Mouse (Mus musculus) left cerebral cortex, adult 2 months (tissue): Measurements from ENCODE around the gene Synm. TPM values are rescaled to one million over a fixed set of nuclear protein-coding genes. Genes with fewer than 3 reads are reported as not detected.

Experiments
- DNase-seq, 2 experiments: peaks; one replicate each; pipeline ENCODE4 v3.0.0; 2021 to 2022; ENCODE audit warnings: low spot score in 2 of 2, mixed read lengths in 1 of 2; ENCODE audit errors: extremely low spot score in 1 of 2
- H3K27ac ChIP-seq: fragments of 200-600 bp; 2 replicates; pipeline ENCODE4 v1.8.1; 2022
- H3K4me3 ChIP-seq: fragments of 200-600 bp; 2 replicates; pipeline ENCODE4 v1.8.1; 2022
- CTCF ChIP-seq: fragments of 200-600 bp; IDR thresholded peaks from 2 replicates; pipeline ENCODE4 v1.8.1; 2022; ENCODE audit warnings: antibody characterized with exemption, mild to moderate bottlenecking, moderate library complexity
- intact Hi-C: fragments of 180-260 bp; cut with DNase I; formaldehyde crosslinking; loops from one replicate; pipeline ENCODE4 v1.15.1; 2025
- total RNA-seq, 2 experiments: library from RNA; stranded (reverse); gene quantifications; 2 replicates each; pipeline ENCODE4 v1.2.3; 2021

The Synm gene
- total RNA-seq, 2 experiments from 2014 or later: 16.0 to 19.2 TPM

DNA sequence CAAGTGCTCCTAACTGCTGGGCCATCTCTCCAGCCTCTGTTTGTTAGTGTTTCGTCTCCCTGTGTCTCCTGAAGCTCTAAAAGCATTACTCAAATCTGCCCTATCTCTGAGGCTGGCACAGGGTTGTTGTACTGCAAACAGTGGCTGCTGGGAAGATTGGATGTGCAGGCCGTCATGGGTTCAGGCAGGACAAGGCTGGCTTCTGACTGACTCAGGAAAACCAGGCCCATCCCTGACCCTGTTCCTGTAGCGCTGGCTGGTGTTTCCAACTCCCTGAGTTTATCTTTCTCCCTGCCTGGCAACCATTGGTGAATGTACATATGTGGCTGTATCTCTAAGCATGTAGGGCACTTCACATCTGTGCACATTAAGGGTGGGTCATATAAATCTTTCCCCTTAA lies 42.0 kb downstream of the Synm start:
- H3K27ac ChIP-seq: no peak overlapping the region
- TF ChIP-seq CTCF: no peak
- intact Hi-C loops: loop anchor here (2.0 kb wide), 1 partner anchor 41 kb away; the partner anchor contains the start of gene Synm
- no peak overlapping the region for H3K4me3 ChIP-seq
- DNase-seq: no peak

DNA sequence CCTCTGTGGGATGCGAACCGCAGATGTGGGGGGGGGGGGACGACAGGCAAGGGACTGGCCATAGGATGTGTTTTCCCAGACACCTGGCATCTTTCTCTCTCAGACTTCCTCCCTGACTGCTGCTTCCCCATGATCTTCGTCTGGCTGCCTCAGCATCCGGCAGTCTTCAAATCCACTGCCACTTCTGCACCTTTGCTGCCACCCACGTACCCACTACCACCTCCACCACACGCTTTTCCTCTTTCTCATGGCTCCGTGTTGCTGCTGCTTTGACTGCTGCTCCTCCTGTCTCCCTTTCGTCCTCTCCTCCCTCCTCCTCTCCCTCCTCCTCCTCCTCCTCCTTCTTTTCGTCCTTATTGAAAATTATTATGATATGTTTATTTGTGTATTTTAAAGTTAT lies 42.6 kb downstream of the Synm start:
- intact Hi-C loops: loop anchor here (2.0 kb wide), 1 partner anchor 42 kb away; the partner anchor contains the start of gene Synm
- TF ChIP-seq CTCF: no peak
- peak; percentile 20 to 35 for DNase-seq
- Histone ChIP-seq H3K27ac (no peak overlapping the region), H3K4me3 (no peak overlapping the region)

DNA sequence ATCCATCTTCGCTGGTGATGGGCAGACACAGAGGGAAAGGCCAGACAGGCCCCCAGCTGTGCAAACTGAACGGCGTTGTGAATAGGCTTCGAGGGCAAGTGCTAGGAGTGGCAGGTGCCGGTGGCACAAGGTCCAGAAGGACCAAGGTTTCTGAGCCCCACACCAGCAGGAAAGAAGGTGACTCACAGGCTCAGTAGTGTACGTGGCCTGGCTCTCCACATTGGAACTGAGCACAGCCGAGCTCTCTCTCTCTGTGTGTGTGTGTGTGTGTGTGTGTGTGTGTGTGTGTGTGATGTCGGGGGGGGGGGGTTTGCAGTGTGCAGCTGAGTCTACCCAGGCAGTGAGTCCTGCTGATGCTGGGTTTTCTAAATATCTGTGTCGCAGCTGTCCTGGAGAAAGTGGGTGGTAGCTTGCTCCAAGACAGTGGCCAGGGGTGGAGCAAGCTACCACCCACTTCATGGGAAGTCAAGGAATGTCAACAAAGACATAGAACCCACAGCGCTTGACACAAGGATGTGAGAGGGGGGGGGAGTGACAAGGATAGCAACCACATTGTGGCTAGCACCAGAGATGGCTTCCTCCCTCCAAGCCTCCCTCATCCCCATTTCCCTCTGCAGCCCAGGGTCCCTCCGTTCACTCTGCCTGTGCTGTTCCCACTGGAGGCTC lies 43.2 kb downstream of the Synm start:
- intact Hi-C loops: loop anchor here (2.0 kb wide), 1 partner anchor 42 kb away; the partner anchor contains the start of gene Synm
- H3K27ac ChIP-seq: no peak overlapping the region
- no peak for DNase-seq
- H3K4me3 ChIP-seq: no peak overlapping the region
- no peak for TF ChIP-seq CTCF

DNA sequence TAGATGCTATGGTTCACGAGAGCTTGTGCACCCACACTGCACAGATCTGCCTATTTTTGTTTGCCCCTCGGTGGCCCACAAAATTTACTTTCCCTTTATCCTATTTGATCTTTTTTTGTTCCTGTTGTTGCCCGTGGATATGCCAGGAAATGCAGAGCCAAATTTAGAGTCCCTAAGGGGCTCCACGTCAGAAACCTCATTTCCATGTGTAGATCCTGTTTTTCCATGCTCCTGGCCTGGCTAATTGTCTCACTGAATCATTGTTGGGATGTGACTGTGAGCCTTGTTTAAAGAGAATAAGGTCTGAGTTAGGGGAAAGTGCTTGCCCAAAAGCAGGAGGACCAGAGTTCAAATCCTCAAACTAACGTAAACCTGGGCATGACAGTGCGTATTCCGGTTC lies 44.4 kb downstream of the Synm start:
- TF ChIP-seq CTCF: no peak
- peak overlapping the region; percentile 21; the same call in 1 of the 2 replicates for H3K27ac ChIP-seq
- no peak overlapping the region for H3K4me3 ChIP-seq
- intact Hi-C loops: no loop called here
- DNase-seq: no peak

DNA sequence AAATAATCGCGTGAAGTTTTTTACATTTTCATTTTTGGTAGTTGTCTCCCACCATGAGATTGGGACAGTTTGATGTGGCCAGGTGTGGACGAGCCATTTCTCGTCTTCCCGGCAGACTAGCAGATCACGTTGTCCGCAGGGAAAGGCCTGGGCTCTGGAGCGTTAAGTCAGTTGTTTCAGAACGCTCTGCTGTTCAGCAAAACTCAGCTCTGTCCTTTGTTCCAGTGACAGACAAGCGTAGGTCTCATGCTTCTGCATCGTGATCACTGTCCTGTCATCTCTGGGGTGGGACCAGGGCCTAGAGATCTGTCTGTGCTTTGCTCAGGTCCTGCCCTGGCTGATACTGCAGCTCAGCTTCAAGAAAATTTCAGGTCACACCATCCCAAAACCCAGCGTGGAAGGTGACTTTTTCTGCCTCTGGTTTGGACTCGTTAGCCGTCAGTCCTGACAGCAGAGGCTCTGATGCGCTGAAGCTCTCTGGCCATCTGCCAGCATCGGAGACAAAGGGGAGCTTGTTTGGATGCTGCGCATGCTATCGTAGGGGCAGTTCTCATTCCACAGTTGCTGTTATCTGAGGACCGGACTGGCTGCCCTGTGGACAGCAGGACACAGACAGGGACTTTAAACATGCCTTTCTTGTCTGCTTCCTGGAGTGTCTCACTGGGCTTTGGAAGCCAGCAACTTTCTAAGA lies 45.6 kb downstream of the Synm start:
- Histone ChIP-seq H3K4me3 (no peak overlapping the region), H3K27ac (peak overlapping the region; percentile 2; the same call in 1 of the 2 replicates)
- TF ChIP-seq CTCF: no peak
- peak; percentile 24 to 37 for DNase-seq
- intact Hi-C loops: no loop called here

DNA sequence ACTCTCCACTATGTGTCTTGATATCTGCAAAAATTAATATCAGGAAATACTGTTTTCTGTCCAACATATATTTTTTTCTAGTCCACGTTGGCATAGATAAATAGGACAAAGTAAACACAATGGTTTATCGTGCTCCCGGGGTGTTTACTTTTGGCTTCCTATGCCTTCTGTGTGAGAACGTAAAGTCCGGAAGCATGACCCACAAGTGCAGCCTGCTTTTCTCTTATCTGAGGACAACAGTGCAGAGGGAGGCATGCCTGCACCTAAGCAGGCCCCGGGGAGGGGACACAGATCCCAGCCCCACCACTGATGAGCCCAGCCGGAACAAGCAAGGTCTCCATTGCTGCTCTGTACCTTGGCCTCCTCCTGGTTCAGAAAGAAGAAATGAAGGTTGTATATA lies 49.3 kb downstream of the Synm start:
- no peak overlapping the region for H3K4me3 ChIP-seq
- DNase-seq: no peak
- H3K27ac ChIP-seq: no peak overlapping the region
- no peak for TF ChIP-seq CTCF
- intact Hi-C loops: no loop called here

DNA sequence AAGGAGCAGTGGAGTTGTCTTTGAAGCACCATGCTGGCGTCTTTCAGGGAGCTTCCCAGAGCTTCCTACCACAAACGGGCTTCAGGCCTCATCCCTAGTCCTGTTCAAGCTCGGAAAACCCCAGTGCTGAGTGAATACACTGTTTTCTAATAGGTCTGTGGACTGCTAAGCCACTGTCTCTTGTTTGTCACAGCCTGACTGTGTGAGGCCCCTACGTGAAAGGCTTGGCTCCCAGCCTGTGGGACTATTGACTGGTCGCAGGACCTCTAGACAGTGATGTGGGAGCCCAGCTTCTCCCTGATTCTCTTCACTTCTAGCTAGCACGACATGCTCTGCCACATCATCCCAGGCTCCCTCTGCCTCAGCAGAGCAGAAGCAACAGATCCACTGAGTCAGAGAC lies 51.4 kb downstream of the Synm start:
- Histone ChIP-seq H3K27ac (no peak overlapping the region), H3K4me3 (no peak overlapping the region)
- no peak for DNase-seq
- no peak for TF ChIP-seq CTCF
- intact Hi-C loops: no loop called here

DNA sequence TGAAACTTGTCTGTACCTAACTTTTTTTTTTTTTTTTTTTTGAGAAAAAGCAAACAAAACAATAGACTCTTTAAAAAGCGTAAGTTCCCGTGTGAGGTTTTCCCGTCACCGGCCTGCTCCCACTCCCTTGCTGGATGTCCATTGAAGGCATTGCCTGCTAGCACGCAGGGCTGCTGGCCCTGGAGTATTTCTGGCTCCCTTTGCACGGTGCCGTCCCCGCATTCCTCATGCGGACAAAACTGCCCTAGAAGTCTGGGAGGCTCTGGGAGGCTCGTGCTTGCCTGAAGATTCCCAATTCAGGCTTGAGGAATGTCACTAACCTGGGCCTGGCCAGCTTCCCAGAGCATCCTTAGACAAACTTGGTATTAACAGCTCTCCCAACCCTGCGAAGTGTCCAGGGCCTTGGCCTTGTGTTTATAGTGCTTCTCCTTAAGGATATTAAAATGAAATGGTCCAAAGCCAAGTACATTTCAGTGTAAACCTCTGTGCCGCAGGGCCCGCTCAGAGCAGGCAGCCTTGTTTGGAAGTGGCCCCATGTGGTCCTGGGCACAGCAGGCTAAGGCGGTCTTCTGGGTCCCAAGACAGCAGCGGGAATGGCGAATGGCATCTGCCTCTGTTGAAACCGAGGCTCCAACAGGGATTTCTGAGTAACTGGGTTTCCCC lies 58.2 kb downstream of the Synm start:
- Histone ChIP-seq H3K27ac (no peak overlapping the region), H3K4me3 (no peak overlapping the region)
- DNase-seq: no peak
- TF ChIP-seq CTCF: no peak
- intact Hi-C loops: no loop called here

DNA sequence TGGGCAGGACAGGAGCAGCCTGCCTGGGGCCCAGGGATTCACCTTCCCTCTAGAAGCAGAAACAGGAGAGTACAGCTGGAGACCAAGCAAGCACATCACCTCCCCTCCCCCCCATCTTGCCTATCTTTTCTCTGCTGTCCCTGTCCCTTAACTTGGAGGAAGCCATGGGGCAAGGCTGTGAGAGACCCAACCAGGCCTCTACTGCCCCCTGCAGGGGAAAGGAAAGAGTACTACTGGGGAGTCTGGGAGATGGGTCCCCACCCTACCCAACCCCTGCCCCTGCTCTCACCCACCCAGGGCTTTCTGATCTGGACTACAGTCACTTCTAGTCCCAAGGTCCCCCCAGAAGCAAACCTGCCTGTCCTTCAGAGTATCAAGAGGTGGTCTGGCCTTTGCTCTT lies 58.7 kb downstream of the Synm start:
- Histone ChIP-seq H3K4me3 (no peak overlapping the region), H3K27ac (no peak overlapping the region)
- peak; percentile 23 to 31 for DNase-seq
- intact Hi-C loops: no loop called here
- peak; percentile 65 for TF ChIP-seq CTCF

DNA sequence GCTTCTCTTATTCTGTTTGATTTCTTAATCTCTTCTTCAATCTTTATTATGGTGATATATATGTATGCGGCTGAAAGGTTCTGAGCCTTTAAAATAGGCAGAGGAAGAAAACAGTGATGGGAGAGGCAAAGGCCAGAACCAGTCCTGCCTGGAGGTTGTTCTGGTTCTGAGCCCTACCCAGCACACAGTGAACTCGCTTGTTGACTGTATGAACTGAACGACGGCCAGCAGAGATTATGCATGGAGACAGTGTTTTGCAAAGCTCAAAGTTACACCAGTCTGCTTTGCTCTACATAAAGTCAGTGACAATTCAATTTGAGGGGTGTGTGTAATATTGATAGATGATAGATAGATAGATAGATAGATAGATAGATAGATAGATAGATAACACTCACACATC lies 60.2 kb downstream of the Synm start:
- intact Hi-C loops: no loop called here
- H3K4me3 ChIP-seq: no peak overlapping the region
- no peak for TF ChIP-seq CTCF
- H3K27ac ChIP-seq: no peak overlapping the region
- DNase-seq: no peak

DNA sequence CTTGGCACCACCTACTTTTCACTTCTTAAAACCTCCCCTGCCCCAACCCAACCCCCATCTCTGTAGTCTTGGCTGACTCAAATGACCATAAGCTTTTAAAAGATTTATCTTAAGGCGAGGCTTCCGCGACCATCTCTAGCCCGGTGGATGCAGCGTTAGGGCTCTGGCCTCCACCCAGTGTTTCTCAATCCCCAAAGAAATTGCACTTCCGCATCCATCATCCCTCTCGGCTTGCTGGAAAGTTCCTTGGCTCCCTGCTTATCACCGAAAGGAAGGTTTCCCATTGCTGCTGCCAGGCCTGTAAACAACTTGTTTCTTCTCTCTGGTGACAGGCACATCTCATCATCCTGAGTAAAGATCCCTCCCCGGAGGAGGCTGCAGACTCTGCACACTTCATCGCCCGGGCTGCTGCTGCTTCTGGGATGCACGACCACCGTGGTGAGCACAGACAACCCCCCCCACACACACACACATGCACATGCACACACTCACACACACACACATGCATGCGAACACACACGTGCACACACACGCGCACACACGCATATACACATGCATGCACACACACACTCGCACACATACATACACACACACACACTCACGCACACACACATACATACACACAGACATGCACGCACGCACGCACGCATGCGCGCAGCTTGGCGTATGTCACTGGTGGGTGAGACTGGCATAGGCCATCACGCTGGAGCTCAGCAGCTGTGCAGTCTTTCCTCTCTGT lies 61.5 kb downstream of the Synm start:
- intact Hi-C loops: no loop called here
- no peak overlapping the region for H3K27ac ChIP-seq
- TF ChIP-seq CTCF: no peak
- no peak for DNase-seq
- no peak overlapping the region for H3K4me3 ChIP-seq

DNA sequence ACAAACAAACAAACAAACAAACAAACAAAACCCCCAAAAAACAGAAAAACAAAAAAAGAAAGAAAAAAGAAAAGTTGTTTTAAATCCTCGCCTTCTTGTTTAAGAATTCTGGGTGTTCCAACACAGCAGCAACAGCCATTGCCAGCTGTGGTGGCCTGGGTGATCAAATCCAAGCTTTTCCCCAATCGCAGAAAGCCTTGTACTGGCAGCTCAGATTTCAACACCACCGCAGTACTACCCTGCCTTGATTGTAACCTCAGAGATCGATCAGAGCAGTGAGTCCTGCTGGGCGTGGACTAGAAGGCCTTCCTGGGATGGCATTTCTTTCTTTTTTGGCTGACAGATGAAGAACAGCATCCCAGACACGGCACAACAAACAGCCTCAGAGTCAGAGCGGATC lies 63.6 kb downstream of the Synm start:
- no peak for TF ChIP-seq CTCF
- Histone ChIP-seq H3K27ac (no peak overlapping the region), H3K4me3 (no peak overlapping the region)
- DNase-seq: no peak
- intact Hi-C loops: no loop called here
